Mouse (Mus musculus): ENCODE data around the gene Mrpl53.

- no peak for TF ChIP-seq CTCF (IDR thresholded peaks at IDR 0.05; ENCODE audit: extremely low read depth, insufficient read depth, low read length)
- no peak for TF ChIP-seq POLR2A (IDR thresholded peaks at IDR 0.05; ENCODE audit: extremely low read depth, insufficient read depth, low read length)
These were observed 20.9 kb upstream of the Mrpl53 start for GRCm38 (mm10) chr6:83087926-83088260.
